Mouse (Mus musculus) liver, embryonic 11.5 days (tissue): ENCODE data around the gene Tinagl1. TPM values are rescaled to one million over a fixed set of nuclear protein-coding genes. Genes with fewer than 3 reads are reported as not detected.
A peak's percentile ranks its signal among the peaks of the same experiment; 100 is the strongest.

ENCODE experiments used
- ATAC-seq: fragments of 200-750 bp; cut with Nextera tagmentation; replicated peaks from 2 replicates; pipeline ENCODE4 v1.8.0; 2017; ENCODE audit warnings: moderate number of reproducible peaks, mild to moderate bottlenecking, moderate TSS enrichment, moderate library complexity; ENCODE audit not compliant: low FRiP score
- DNase-seq: peaks from one replicate; pipeline ENCODE4 v3.0.0-alpha.2; 2017; ENCODE audit warnings: low spot score
- H3K27ac ChIP-seq: fragments of 300-500 bp; sonication (generic); 2 replicates; pipeline ENCODE4 v1.5.1; 2014; ENCODE audit warnings: mild to moderate bottlenecking, low read depth, low read length, control low read depth
- H3K27me3 ChIP-seq: fragments of 300-500 bp; sonication (generic); replicated peaks from 2 replicates; pipeline ENCODE4 v1.6.1; 2014; ENCODE audit warnings: low read length, mixed read lengths; ENCODE audit not compliant: control insufficient read depth, insufficient read depth
- H3K36me3 ChIP-seq: fragments of 300-500 bp; sonication (generic); 2 replicates; pipeline ENCODE4 v1.6.1; 2014; ENCODE audit warnings: mild to moderate bottlenecking, low read length, moderate library complexity, mixed read lengths; ENCODE audit not compliant: control insufficient read depth, insufficient read depth
- H3K4me1 ChIP-seq: fragments of 300-500 bp; sonication (generic); replicated peaks from 2 replicates; pipeline ENCODE4 v1.6.1; 2014; ENCODE audit warnings: low read length, mixed read lengths; ENCODE audit not compliant: control insufficient read depth, insufficient read depth
- H3K4me2 ChIP-seq: fragments of 300-500 bp; sonication (generic); 2 replicates; pipeline ENCODE4 v1.6.1; 2014; ENCODE audit warnings: mild to moderate bottlenecking, control low read depth, moderate library complexity
- H3K4me3 ChIP-seq: fragments of 300-500 bp; sonication (generic); 2 replicates; pipeline ENCODE4 v1.5.1; 2014; ENCODE audit warnings: low read depth, low read length, control low read depth
- H3K9ac ChIP-seq: fragments of 300-500 bp; sonication (generic); 2 replicates; pipeline ENCODE4 v1.6.1; 2014; ENCODE audit warnings: low read depth, low read length, control low read depth
- H3K9me3 ChIP-seq: fragments of 300-500 bp; sonication (generic); 2 replicates; pipeline ENCODE4 v1.6.1; 2016; ENCODE audit warnings: low read length, inconsistent platforms, mixed read lengths; ENCODE audit not compliant: control insufficient read depth
- WGBS: fragments of 180-500 bp; shearing (Covaris S2); extraction: QIAGEN DNeasy Blood & Tissue Kit; methylation state at CpG from one replicate; pipeline ENCODE4 v1.1.7; 2014; 5-methylcytosine and 5-hydroxymethylcytosine counted together
- polyA plus RNA-seq: library from polyadenylated mRNA; unstranded; fragments of >200 nt; fragmentation: Nextera tagmentation; extraction: Ambion mirVana; gene quantifications from 2 replicates; pipeline ENCODE4 v1.2.1, GENCODE M21; 2014

Gene Tinagl1
- polyA plus RNA-seq, 1 experiment from 2014 or later, result 16.1 TPM

- Histone ChIP-seq H3K27me3 (peaks cover 46% of the 10 kb centered on the region), H3K4me2 (peak overlapping the region; percentile 31; the same call in 1 of the 2 replicates), H3K9ac (no peak overlapping the region), H3K9me3 (no peaks in the 10 kb centered on the region), H3K27ac (no peak overlapping the region), H3K4me1 (peaks cover 26% of the 10 kb centered on the region), H3K4me3 (no peak overlapping the region), H3K36me3 (no peaks in the 10 kb centered on the region)
- DNase-seq (no peak), ATAC-seq (no peak)
- WGBS, result 41% methylated on average over 9 of the region's 9 CpGs
These were observed 7.1 kb downstream of the Tinagl1 start for GRCm38 (mm10) chr4:130167814-130168213.

GRCm38 (mm10) chr4:130167321-130167720, 7.6 kb downstream of the Tinagl1 start:
- Histone ChIP-seq H3K9me3 (no peaks in the 10 kb centered on the region), H3K9ac (no peak overlapping the region), H3K36me3 (no peaks in the 10 kb centered on the region), H3K27ac (no peak overlapping the region), H3K4me2 (peak overlapping the region; percentile 31; the same call in 1 of the 2 replicates), H3K4me1 (peaks cover 24% of the 10 kb centered on the region), H3K27me3 (peaks cover 49% of the 10 kb centered on the region), H3K4me3 (no peak overlapping the region)
- no peak for ATAC-seq
- no peak for DNase-seq
- WGBS, result 42% methylated on average over 22 of the region's 22 CpGs

- Histone ChIP-seq H3K9me3 (no peaks in the 10 kb centered on the region), H3K36me3 (no peaks in the 10 kb centered on the region), H3K9ac (no peak overlapping the region), H3K4me3 (no peak overlapping the region), H3K4me1 (peaks cover 18% of the 10 kb centered on the region), H3K4me2 (no peak overlapping the region), H3K27me3 (peaks cover 50% of the 10 kb centered on the region), H3K27ac (no peak overlapping the region)
- 79% methylated on average over 8 of the region's 8 CpGs for WGBS
- DNase-seq (no peak), ATAC-seq (no peak)
These were observed 8.3 kb downstream of the Tinagl1 start for GRCm38 (mm10) chr4:130166592-130166991.

GRCm38 (mm10) chr4:130166061-130166460, 8.9 kb downstream of the Tinagl1 start:
- WGBS, result 72% methylated on average over 18 of the region's 18 CpGs

GRCm38 (mm10) chr4:130164121-130164520, 10.8 kb downstream of the Tinagl1 start:
- no peaks in the 10 kb centered on the region for H3K36me3 ChIP-seq
- no peak for ATAC-seq
- DNase-seq, result no peak
- H3K9ac ChIP-seq, result no peak overlapping the region
- WGBS, result 66% methylated on average over 6 of the region's 6 CpGs
- H3K4me2 ChIP-seq, result no peak overlapping the region
- H3K4me3 ChIP-seq, result no peak overlapping the region
- no peak overlapping the region for H3K27ac ChIP-seq
- H3K4me1 ChIP-seq, result peaks cover 18% of the 10 kb centered on the region
- H3K27me3 ChIP-seq, result peaks cover 54% of the 10 kb centered on the region
- no peaks in the 10 kb centered on the region for H3K9me3 ChIP-seq

More at GRCm38 (mm10) chr4:130166061-130166460, 8.9 kb downstream of the Tinagl1 start:
- no peak overlapping the region for H3K9ac ChIP-seq
- H3K36me3 ChIP-seq, result no peaks in the 10 kb centered on the region
- no peak overlapping the region for H3K4me3 ChIP-seq
- ATAC-seq, result no peak
- no peak for DNase-seq
- peaks cover 18% of the 10 kb centered on the region for H3K4me1 ChIP-seq
- peaks cover 54% of the 10 kb centered on the region for H3K27me3 ChIP-seq
- no peaks in the 10 kb centered on the region for H3K9me3 ChIP-seq
- H3K27ac ChIP-seq, result no peak overlapping the region
- no peak overlapping the region for H3K4me2 ChIP-seq

- WGBS, result 4% methylated on average over 20 of the region's 20 CpGs
- H3K9ac ChIP-seq, result no peak overlapping the region; the same call in 1 of the 2 replicates
- peak overlapping the region; percentile 44 for H3K4me2 ChIP-seq
- no peak for ATAC-seq
- H3K4me1 ChIP-seq, result peaks cover 15% of the 10 kb centered on the region
- no peaks in the 10 kb centered on the region for H3K9me3 ChIP-seq
- H3K27ac ChIP-seq, result no peak overlapping the region
- H3K4me3 ChIP-seq, result no peak overlapping the region; the same call in 1 of the 2 replicates
- DNase-seq, result no peak
- no peaks in the 10 kb centered on the region for H3K36me3 ChIP-seq
- H3K27me3 ChIP-seq, result peaks cover 54% of the 10 kb centered on the region
These were observed 11.5 kb downstream of the Tinagl1 start for GRCm38 (mm10) chr4:130163391-130163861.

- Histone ChIP-seq H3K4me2 (no peak overlapping the region), H3K36me3 (no peaks in the 10 kb centered on the region), H3K27ac (no peak overlapping the region), H3K9me3 (no peaks in the 10 kb centered on the region), H3K9ac (no peak overlapping the region), H3K27me3 (peaks cover 41% of the 10 kb centered on the region), H3K4me1 (peaks cover 10% of the 10 kb centered on the region), H3K4me3 (no peak overlapping the region)
- 46% methylated on average over 4 of the region's 4 CpGs for WGBS
- no peak for DNase-seq
- no peak for ATAC-seq
These were observed 13.6 kb downstream of the Tinagl1 start for GRCm38 (mm10) chr4:130161349-130161748.

GRCm38 (mm10) chr4:130156812-130157371, 18.0 kb downstream of the Tinagl1 start:
- Histone ChIP-seq H3K36me3 (no peaks in the 10 kb centered on the region), H3K27me3 (peaks cover 19% of the 10 kb centered on the region), H3K4me2 (no peak overlapping the region), H3K4me1 (no peaks in the 10 kb centered on the region), H3K9me3 (no peaks in the 10 kb centered on the region), H3K9ac (no peak overlapping the region), H3K4me3 (no peak overlapping the region), H3K27ac (no peak overlapping the region)
- 61% methylated on average over 12 of the region's 12 CpGs for WGBS
- ATAC-seq, result no peak
- no peak for DNase-seq

- WGBS, result 81% methylated on average over 3 of the region's 3 CpGs
- Histone ChIP-seq H3K9me3 (no peaks in the 10 kb centered on the region), H3K9ac (no peak overlapping the region), H3K27ac (no peak overlapping the region), H3K4me2 (no peak overlapping the region), H3K4me3 (no peak overlapping the region), H3K36me3 (no peaks in the 10 kb centered on the region), H3K4me1 (no peaks in the 10 kb centered on the region), H3K27me3 (peaks cover 21% of the 10 kb centered on the region)
- DNase-seq (no peak), ATAC-seq (no peak)
These were observed 20.7 kb downstream of the Tinagl1 start for GRCm38 (mm10) chr4:130154250-130154649.
